Comparison of ENCODE assay signal across 8 mouse cellular contexts in genomic region chr11:51607096-51607738, GRCm38 (mm10). TPM values are rescaled to one million over a fixed set of nuclear protein-coding genes. Genes with fewer than 3 reads are reported as not detected.
DNase-seq lines count a peak whose midpoint lies in the region; ATAC-seq and TF ChIP-seq lines count a peak whose summit lies in the region.

No protein-coding gene starts in this region.

- no peak for TF ChIP-seq POLR2A in ES-Bruce4 (IDR thresholded peaks at IDR 0.05; ENCODE audit: insufficient read depth, low read length)

- no peak for TF ChIP-seq EP300 in ES-Bruce4 (IDR thresholded peaks at IDR 0.05; ENCODE audit: insufficient read depth, low read depth, low read length)

- H3K9ac ChIP-seq in ES-Bruce4 (ENCODE audit: low read depth, poor library complexity, severe bottlenecking) = peak overlapping the region; percentile 92
- peak overlapping the region; percentile 99 for H3K9ac ChIP-seq in forebrain, postnatal 0 days

- H3K27me3 ChIP-seq in heart, embryonic 10.5 days (ENCODE audit: insufficient read depth, poor library complexity, severe bottlenecking) = no peaks in the 10 kb centered on the region
- H3K27me3 ChIP-seq in ES-Bruce4 (ENCODE audit: control insufficient read depth, insufficient read depth, low read length, poor library complexity, severe bottlenecking) = no peaks in the 10 kb centered on the region
- H3K27me3 ChIP-seq in forebrain, postnatal 0 days (ENCODE audit: insufficient read depth, low read length) = no peaks in the 10 kb centered on the region

- peak overlapping the region; percentile 71 for H3K4me2 ChIP-seq in forebrain, postnatal 0 days (ENCODE audit: low read depth)

- peak overlapping the region; percentile 99 for H3K4me3 ChIP-seq in heart, embryonic 10.5 days
- H3K4me3 ChIP-seq in ES-Bruce4 (ENCODE audit: low read depth, low read length) = peak overlapping the region; percentile 79
- H3K4me3 ChIP-seq in forebrain, postnatal 0 days (ENCODE audit: low read depth, low read length) = peak overlapping the region; percentile 96

- peak overlapping the region; percentile 100 for H3K27ac ChIP-seq in heart, embryonic 10.5 days
- peak overlapping the region; percentile 74 for H3K27ac ChIP-seq in ES-Bruce4 (ENCODE audit: insufficient read depth, low read length)
- peak overlapping the region; percentile 96 for H3K27ac ChIP-seq in forebrain, postnatal 0 days (ENCODE audit: low read depth, low read length)

- H3K4me1 ChIP-seq in heart, embryonic 10.5 days = peaks cover 22% of the 10 kb centered on the region
- H3K4me1 ChIP-seq in ES-Bruce4 (ENCODE audit: control insufficient read depth, insufficient read depth, low read length) = no peaks in the 10 kb centered on the region
- H3K4me1 ChIP-seq in forebrain, postnatal 0 days (ENCODE audit: insufficient read depth) = 0 out of 2 replicates have a peak, but pooled peaks cover 10% of the 10 kb centered on the region

- WGBS in heart, embryonic 10.5 days = 12% methylated on average over 15 of the region's 15 CpGs
- WGBS in forebrain, postnatal 0 days = 8% methylated on average over 15 of the region's 15 CpGs

- intact Hi-C loops in heart, postnatal 25 days (cut with DNase I) = no loop called here

- peaks cover 33% of the 10 kb centered on the region for H3K36me3 ChIP-seq in heart, embryonic 10.5 days
- peaks cover 35% of the 10 kb centered on the region for H3K36me3 ChIP-seq in ES-Bruce4 (ENCODE audit: control insufficient read depth, insufficient read depth, low read length, poor library complexity, severe bottlenecking)
- H3K36me3 ChIP-seq in forebrain, postnatal 0 days (ENCODE audit: insufficient read depth) = peaks cover 26% of the 10 kb centered on the region

- peak; percentile 37 for ATAC-seq in forebrain, postnatal 0 days
- peak; percentile 26 for ATAC-seq in megakaryocyte, adult 5-6 weeks (ENCODE audit: poor library complexity, severe bottlenecking)

- H3K9me3 ChIP-seq in heart, embryonic 10.5 days = no peaks in the 10 kb centered on the region
- H3K9me3 ChIP-seq in ES-Bruce4 (replicated peaks; ENCODE audit: control insufficient read depth, insufficient read depth, low read length, poor library complexity, severe bottlenecking) = no peaks in the 10 kb centered on the region
- no peaks in the 10 kb centered on the region for H3K9me3 ChIP-seq in forebrain, postnatal 0 days (ENCODE audit: low read length)

- no peak for TF ChIP-seq CTCF in ES-Bruce4 (IDR thresholded peaks at IDR 0.05; ENCODE audit: low read depth, low read length)
- TF ChIP-seq CTCF in forebrain, postnatal 0 days (IDR thresholded peaks at IDR 0.05; ENCODE audit: low read depth) = no peak

- DNase-seq in heart, embryonic 10.5 days (ENCODE audit: low spot score) = no peak
- DNase-seq in heart, postnatal 25 days (ENCODE audit: low spot score) = no peak
- DNase-seq in forebrain, postnatal 0 days = no peak
- DNase-seq in cerebellum, adult 9-11 months = no peak
- no peak for DNase-seq in frontal cortex, postnatal 25 days (ENCODE audit: low spot score in 2 of 2)
- no peak for DNase-seq in layer of hippocampus, postnatal 25 days (ENCODE audit: extremely low spot score in 1 of 2, low spot score in 1 of 2)

RNA-seq across cellular contexts. Expression of gene Hnrnpab, which starts 0.6 kb away (rescaled TPM):
- 341 and 617 TPM in 2 replicates for polyA plus RNA-seq in heart, embryonic 10.5 days (2016; fragmentation: Nextera tagmentation; extraction: Ambion mirVana)
- 100 to 1,000 TPM; 134 to 142 TPM for total RNA-seq in heart, postnatal 25 days (2021)
- 609 and 639 TPM in 2 replicates for polyA plus RNA-seq in ES-Bruce4 (2011; ENCODE audit: insufficient read depth, insufficient read length, low read depth, missing spikeins)
- 324 and 364 TPM in 2 replicates for total RNA-seq in forebrain, postnatal 0 days (2014; rRNA removed)
- polyA plus RNA-seq in forebrain, postnatal 0 days (2015; fragmentation: Nextera tagmentation; extraction: Ambion mirVana) = 350 and 374 TPM in 2 replicates
- total RNA-seq in megakaryocyte, adult 5-6 weeks (2015) = 319 and 341 TPM in 2 replicates
- 548 and 571 TPM in 2 replicates for total RNA-seq in megakaryocyte, adult 5-6 weeks (2017)
- 100 to 1,000 TPM; 154 to 161 TPM for total RNA-seq in layer of hippocampus, postnatal 25 days (2021)

RNA-seq across cellular contexts. Expression of gene Nhp2, which starts 12.3 kb away (rescaled TPM):
- polyA plus RNA-seq in heart, embryonic 10.5 days (2016; fragmentation: Nextera tagmentation; extraction: Ambion mirVana) = 154 and 210 TPM in 2 replicates
- total RNA-seq in heart, postnatal 25 days (2021) = 10 to 100 TPM; 17.6 to 17.9 TPM
- polyA plus RNA-seq in ES-Bruce4 (2011; ENCODE audit: insufficient read depth, insufficient read length, low read depth, missing spikeins) = 202 and 205 TPM in 2 replicates
- 66.5 and 81.2 TPM in 2 replicates for total RNA-seq in forebrain, postnatal 0 days (2014; rRNA removed)
- polyA plus RNA-seq in forebrain, postnatal 0 days (2015; fragmentation: Nextera tagmentation; extraction: Ambion mirVana) = 118 and 155 TPM in 2 replicates
- 45.3 and 50.5 TPM in 2 replicates for total RNA-seq in megakaryocyte, adult 5-6 weeks (2015)
- 38.1 and 52.6 TPM in 2 replicates for total RNA-seq in megakaryocyte, adult 5-6 weeks (2017)
- total RNA-seq in layer of hippocampus, postnatal 25 days (2021) = 10 to 100 TPM; 46.7 to 48.7 TPM

RNA-seq across cellular contexts. Expression of gene Phykpl, which starts 22.7 kb away (rescaled TPM):
- 18.1 and 18.2 TPM in 2 replicates for polyA plus RNA-seq in heart, embryonic 10.5 days (2016; fragmentation: Nextera tagmentation; extraction: Ambion mirVana)
- total RNA-seq in heart, postnatal 25 days (2021) = 10 to 100 TPM; 10.6 to 11.2 TPM
- polyA plus RNA-seq in ES-Bruce4 (2011; ENCODE audit: insufficient read depth, insufficient read length, low read depth, missing spikeins) = 8.1 and 10.5 TPM in 2 replicates
- total RNA-seq in forebrain, postnatal 0 days (2014; rRNA removed) = 5.6 and 7.9 TPM in 2 replicates
- 6.7 and 8.4 TPM in 2 replicates for polyA plus RNA-seq in forebrain, postnatal 0 days (2015; fragmentation: Nextera tagmentation; extraction: Ambion mirVana)
- 8.5 and 10.3 TPM in 2 replicates for total RNA-seq in megakaryocyte, adult 5-6 weeks (2015)
- 5.8 and 9.0 TPM in 2 replicates for total RNA-seq in megakaryocyte, adult 5-6 weeks (2017)
- total RNA-seq in layer of hippocampus, postnatal 25 days (2021) = 1 to 10 TPM; 5.6 to 8.1 TPM

RNA-seq across cellular contexts. Expression of gene Rmnd5b, which starts 28.5 kb away (rescaled TPM):
- 34.3 and 37.9 TPM in 2 replicates for polyA plus RNA-seq in heart, embryonic 10.5 days (2016; fragmentation: Nextera tagmentation; extraction: Ambion mirVana)
- 10 to 100 TPM; 14.1 to 17.2 TPM for total RNA-seq in heart, postnatal 25 days (2021)
- polyA plus RNA-seq in ES-Bruce4 (2011; ENCODE audit: insufficient read depth, insufficient read length, low read depth, missing spikeins) = 17.9 and 20.2 TPM in 2 replicates
- 70.7 and 88.2 TPM in 2 replicates for total RNA-seq in forebrain, postnatal 0 days (2014; rRNA removed)
- polyA plus RNA-seq in forebrain, postnatal 0 days (2015; fragmentation: Nextera tagmentation; extraction: Ambion mirVana) = 74.4 and 75.9 TPM in 2 replicates
- 50.8 and 63.1 TPM in 2 replicates for total RNA-seq in megakaryocyte, adult 5-6 weeks (2015)
- 19.2 and 35.5 TPM in 2 replicates for total RNA-seq in megakaryocyte, adult 5-6 weeks (2017)
- total RNA-seq in layer of hippocampus, postnatal 25 days (2021) = 10 to 100 TPM; 62.3 to 65.9 TPM

RNA-seq across cellular contexts. Expression of gene N4bp3, which starts 43.4 kb away (rescaled TPM):
- polyA plus RNA-seq in heart, embryonic 10.5 days (2016; fragmentation: Nextera tagmentation; extraction: Ambion mirVana) = 6.9 and 12.0 TPM in 2 replicates
- 10 to 100 TPM; 11.6 to 16.1 TPM for total RNA-seq in heart, postnatal 25 days (2021)
- 18.5 and 19.9 TPM in 2 replicates for polyA plus RNA-seq in ES-Bruce4 (2011; ENCODE audit: insufficient read depth, insufficient read length, low read depth, missing spikeins)
- 23.4 and 26.4 TPM in 2 replicates for total RNA-seq in forebrain, postnatal 0 days (2014; rRNA removed)
- 17.3 and 17.9 TPM in 2 replicates for polyA plus RNA-seq in forebrain, postnatal 0 days (2015; fragmentation: Nextera tagmentation; extraction: Ambion mirVana)
- total RNA-seq in megakaryocyte, adult 5-6 weeks (2015) = 0.80 and 1.3 TPM in 2 replicates
- 0.45 and 2.9 TPM in 2 replicates for total RNA-seq in megakaryocyte, adult 5-6 weeks (2017)
- 10 to 100 TPM; 12.1 to 12.4 TPM for total RNA-seq in layer of hippocampus, postnatal 25 days (2021)
